Mouse (Mus musculus) erythroblast, adult 5-6 weeks (primary cell): ENCODE results near the gene Fam126b. TPM values are rescaled to one million over a fixed set of nuclear protein-coding genes. Genes with fewer than 3 reads are reported as not detected.
A peak's percentile ranks its signal among the peaks of the same experiment; 100 is the strongest.
"Not testable (repeated sequence)": the region's sequence is repeated elsewhere in the genome, so short reads cannot be mapped to it uniquely, and the experiment has no call there.

Source experiments
- ATAC-seq: replicated peaks from 2 replicates; pipeline ENCODE4 v1.8.0; 2016; ENCODE audit warnings: moderate number of reproducible peaks, mild to moderate bottlenecking, moderate TSS enrichment, inconsistent platforms; ENCODE audit not compliant: poor library complexity, low FRiP score, severe bottlenecking
- total RNA-seq, 2 experiments: library from RNA; stranded (forward) in 1 of 2; stranded (reverse) in 1 of 2; fragments of 150-400 nt in 1 of 2; fragments of 200-764, 138-1000 nt in 1 of 2; gene quantifications; 2 replicates each; pipeline versions ENCODE4 v1.2.3 to v1.2.4; 2015 to 2017; ENCODE audit warnings: low replicate concordance in 2 of 2

The Fam126b gene
- 3.8 and 5.4 TPM in 2 replicates for total RNA-seq (2015; ENCODE audit: low replicate concordance)
- 4.7 and 4.9 TPM in 2 replicates for total RNA-seq (2017; ENCODE audit: low replicate concordance)

DNA sequence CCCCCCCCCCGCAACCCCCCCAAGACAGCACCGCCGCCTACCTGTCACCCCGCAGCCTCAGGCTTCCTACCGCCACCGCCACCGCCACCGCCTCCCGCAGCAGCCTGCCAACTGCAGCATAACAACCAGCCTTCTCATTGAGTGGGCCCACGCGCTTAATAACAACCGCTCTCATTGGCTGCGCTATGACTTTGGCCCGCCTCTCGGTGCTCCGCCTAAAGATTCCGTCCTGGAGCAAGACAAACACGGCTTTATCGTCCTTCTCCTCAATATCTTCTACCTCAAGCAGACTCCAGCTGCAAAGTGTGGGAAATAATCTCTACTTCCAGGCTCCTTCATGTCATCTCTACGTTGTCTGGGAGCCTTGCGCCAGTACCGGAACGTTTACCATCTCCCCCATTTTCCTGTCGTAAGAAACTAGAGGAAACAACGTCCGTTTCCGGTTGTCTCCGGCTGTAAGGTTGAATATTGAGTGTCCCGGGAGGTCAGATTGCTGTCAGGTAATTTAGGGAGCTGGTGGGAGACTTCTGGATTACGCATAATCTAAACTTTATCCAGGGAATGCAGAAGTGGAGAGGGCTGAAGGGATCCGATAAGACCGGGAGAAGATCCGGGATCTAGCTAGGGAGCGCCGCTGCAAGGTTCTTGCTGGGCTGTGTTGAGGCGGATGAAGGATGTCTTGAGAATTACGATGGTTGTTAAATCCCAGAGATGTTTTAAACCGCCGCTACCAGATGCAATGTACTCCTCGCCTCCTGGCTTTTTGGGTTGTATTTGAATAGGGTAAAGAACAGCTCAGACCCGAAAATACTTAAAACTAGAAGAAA lies at the start of gene Fam126b, which contains the start of gene Ndufb3:
Fam126b (minus strand) TSS at position 153 of the 827 bp plus-strand sequence.
Ndufb3 (plus strand) TSS at position 214 of the 827 bp plus-strand sequence.
- ATAC-seq = peak; percentile 99

DNA sequence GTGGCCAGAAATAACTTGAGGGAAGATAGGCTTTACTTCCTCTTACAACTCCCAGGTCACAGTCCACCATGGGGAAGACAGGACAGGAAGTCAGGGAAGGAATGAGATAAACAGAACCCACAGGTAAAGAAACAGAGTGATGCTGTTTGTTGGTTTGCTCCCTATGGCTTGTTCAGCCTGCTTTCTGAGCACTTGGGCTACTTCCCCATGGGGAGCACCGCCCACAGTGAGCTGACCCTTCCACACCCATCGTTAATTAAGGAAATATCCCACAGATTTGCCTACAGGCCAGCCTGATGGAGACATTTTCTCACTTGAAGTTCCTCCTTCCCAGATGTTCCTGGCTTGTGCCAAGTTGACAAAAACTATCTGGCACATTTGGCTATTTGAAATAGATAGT lies 42.7 kb upstream of the Fam126b start:
- ATAC-seq = not testable (repeated sequence)

DNA sequence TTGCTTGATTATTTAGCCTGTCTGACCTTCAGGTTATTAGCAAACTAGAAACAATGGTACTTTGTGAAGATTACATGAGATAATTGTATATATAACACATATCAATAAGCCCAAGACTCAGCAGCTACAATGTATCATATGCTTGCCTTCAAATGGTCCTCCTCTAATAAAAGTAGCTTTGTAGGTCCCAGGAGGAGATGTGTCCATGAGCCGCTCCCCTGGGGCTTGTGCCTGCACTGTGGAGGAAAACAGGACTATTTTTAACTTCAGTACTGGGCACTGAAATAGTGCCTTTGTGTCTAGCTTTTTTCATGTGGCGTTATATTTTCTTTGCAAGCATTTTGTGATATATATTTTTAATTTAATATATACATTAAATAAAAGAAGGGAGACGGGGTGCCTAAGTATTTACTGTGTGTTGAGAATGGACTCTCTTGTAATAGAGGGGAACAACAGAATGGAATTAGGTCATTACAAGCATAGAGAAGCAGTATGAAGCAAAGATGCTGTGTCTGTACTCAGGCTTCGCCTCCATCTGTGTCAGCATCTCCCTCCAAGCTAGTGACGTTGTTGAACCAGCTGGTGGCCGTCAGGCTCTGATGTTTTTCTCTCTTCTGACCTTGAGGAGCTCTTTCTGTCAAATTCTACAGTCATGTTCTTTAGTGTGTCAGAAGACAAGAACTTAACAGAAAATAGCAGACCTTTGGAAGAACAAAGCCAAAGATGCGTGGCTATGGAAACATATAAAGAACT lies 36.0 kb upstream of the Fam126b start:
- ATAC-seq = no peak

DNA sequence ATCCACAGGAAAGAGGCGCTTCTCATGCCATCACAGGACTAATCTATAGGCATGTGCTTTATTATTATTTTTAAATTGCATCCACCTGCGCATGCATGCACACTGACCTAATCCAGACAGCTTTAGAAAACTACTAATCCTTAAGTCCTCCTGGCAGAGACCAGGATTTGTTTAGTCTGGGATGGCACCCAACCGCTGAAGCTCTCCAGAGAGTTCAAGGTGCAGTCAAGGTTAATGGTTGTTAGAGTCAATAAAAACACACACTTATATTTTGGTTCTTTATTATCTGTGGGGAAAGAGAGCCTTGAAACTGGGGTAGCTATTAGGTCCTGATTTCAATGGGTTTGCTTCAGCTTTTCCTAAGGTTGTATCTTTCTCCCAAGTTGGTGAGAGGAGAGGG lies 35.1 kb upstream of the Fam126b start:
- no peak for ATAC-seq

DNA sequence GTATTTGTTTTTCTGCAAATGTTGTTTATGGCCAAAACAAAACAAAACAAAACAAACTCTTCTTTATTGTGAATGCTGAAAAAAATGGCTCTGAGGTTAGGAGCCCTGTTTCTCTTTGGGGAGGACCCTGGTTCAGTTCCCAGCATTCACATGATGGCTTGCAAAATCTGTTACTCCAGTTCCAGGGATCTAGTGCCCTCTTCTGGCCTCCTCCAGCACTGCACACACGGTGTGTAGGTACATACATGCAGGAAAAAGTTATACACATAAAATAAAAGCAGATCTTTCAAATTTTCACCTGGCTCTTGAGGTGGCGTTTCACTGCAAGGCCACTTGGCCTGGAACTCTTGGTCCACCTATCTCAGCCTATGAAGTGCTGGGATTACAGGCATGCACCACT lies 32.6 kb upstream of the Fam126b start:
- 0 out of 2 replicates have a peak, but pooled peaks have one; percentile 46 for ATAC-seq

DNA sequence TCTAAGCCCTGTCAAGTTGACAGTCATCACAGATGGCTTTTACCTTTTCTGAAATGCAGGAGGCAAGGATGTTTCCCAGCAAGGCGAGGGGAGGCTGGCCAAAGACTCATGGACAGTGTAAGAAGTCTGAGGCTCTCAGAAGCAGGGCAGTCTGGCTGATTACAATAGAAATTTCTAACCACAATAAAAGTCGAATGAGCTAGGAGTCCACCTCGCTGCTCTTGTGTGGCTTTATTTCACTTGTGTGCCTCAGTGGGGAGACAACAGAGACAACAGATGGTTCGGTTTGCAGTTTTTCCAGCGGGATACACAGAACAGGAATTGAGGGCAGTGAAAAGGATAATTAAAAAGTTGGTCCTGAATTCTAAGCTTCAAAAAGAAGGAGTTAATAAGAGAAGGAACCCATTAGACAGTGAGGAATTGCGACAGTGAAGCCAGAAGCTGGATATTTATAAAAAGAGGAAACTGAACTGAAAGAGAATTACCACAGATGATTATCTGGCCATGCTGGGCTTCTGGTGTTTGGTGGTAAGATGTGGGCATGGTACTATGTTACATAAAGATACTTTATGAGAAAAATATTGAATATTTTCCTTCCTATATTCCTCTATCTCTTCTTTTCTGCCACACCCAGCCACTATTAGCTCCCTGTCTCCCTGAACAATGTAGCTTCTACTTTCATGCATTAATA lies 32.0 kb upstream of the Fam126b start:
- ATAC-seq = no peak

DNA sequence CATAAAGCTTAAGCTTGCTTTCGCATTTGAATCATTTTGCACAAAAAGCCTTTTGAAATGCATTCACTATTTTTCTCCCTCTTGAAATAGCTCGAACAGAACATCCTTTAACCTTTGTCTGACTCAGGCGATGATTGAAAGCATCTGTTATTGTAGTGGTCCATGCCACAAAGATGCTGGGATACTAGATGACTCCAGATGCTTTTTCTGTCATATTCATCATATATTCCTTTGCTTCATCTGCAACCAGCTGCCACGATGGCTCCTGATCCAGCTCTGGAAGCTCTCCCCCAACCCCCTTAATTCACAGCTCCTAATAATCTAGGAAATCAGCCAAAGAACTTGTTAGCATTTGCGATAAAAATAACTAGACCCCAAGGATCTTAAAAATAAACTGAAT lies 31.0 kb upstream of the Fam126b start:
- ATAC-seq = no peak

DNA sequence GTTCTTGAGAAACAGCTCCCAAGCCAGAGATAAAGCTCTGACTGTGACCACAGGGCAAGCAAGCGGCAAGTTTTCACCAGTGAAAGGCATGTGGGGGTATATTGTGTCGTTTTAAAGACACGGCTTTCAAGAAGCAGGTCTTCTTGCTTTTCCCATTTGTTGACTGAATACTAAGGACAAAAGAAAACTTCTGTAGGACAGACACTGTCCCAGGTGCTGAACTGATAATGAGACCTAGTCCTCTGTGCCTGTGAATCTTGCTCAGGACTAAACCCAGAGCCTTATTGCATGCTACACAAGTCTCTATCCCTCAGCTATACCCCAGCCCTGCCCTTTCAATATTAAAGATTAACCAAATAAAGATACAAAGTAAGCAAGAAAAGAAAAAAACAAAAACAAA lies 30.1 kb upstream of the Fam126b start:
- ATAC-seq = no peak

DNA sequence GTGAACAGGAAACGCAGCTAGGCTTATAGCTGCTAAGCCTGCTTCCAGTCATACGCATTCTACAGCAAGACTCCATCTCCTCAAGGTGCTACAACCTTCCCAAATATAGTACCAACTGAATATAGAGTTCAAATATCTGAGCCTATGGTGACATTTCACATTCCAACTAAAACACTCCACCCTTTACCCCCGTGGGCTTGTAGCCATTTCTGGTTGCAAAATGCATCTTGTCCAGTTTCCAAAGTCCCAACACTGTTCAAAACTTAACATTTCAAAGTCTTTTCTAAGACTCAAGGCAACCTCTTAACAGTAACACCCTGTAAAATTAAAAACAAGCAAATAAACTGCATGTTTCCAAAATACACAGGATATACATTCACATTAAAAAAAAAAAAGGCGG lies 29.0 kb upstream of the Fam126b start:
- ATAC-seq = no peak

DNA sequence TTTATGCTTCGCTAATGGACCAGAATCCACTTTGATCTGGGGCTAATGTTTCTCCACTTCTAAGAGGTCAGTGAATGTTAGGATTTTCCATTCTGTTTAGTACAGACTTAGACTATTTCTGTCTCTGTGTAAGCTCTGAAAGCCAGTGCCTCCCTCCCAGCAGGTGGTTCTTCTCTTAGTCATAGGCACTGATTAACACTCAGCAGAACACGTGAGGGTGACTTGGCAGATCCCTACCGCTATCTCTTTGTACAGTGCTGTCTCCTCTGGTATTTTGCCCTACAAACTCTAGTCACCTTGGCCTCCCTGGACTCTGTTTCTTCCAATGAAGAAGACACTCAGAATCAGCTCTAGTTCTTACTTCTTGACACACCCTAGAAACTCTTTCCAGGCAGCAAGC lies 28.3 kb upstream of the Fam126b start:
- ATAC-seq = no peak

DNA sequence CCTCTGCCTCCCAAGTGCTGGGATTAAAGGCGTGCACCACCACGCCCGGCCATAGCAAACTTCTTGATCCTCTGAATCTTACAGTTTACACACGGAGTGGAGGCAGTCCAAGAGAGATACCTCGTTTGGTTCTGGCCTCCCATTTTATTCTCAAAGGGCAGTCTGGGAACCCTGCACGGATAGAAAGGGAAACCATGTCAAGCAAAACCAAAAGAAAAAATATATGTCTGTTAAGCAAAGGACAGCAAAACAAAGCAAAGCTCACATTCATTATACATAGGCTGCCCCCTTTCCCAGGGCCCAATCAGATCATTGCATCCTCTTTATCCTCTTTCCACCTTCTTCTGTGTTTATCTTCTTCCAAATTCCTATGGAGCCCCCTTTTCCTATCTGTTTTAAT lies 27.7 kb upstream of the Fam126b start:
- no peak for ATAC-seq

DNA sequence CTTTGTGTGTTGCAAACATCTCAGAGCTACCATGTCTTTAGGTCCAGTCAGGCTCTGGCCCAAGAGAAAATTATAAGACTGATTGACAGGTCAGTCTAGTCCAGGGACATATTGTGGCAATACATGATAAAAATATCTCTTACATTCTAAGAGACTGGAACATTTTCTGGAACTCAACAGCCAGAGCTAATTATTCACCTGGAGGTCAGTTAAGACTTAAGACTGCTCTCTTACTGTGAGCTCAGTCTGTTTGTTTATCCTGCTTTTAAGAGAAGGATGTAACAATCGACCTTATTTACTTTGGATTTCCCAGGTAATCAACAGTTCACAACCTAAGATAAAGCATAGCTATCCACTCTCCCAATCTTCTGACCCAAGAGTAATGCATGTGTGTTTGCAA lies 24.5 kb upstream of the Fam126b start:
- ATAC-seq = no peak

DNA sequence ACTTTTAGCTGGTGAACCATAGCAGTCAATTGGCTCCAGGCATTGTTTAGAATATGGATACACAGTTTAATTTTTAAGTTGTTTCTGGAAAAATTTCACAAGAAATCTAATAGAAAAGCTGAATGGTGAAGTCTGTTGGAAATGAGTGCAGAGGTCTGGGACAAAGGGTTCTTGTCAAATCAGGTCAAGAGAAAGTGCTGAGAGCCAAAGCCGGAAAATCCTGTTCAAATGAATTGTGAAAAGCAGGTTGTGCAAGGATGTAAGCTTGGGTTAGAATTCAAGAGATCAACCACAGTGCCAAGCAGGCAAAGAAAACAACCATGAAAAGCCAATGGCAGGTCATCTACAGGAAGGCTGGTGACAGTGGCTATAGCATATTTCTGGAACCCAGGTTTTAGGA lies 24.0 kb upstream of the Fam126b start:
- no peak for ATAC-seq

DNA sequence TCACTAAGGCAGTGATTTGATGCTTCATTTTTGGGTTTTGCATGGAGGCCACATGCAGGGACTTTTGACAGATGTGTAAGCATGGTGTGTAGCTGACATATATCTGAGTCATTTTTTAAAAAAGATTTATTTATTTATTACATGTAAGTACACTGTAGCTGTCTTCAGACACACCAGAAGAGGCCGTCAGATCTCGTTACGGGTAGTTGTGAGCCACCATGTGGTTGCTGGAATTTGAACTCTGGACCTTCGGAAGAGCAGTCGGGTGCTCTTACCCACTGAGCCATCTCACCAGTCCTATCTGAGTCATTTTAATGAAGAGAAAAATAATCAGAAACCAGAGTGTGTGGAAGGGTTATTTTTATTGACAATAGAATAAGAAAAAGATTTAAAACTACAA lies 23.5 kb upstream of the Fam126b start:
- not testable (repeated sequence) for ATAC-seq

DNA sequence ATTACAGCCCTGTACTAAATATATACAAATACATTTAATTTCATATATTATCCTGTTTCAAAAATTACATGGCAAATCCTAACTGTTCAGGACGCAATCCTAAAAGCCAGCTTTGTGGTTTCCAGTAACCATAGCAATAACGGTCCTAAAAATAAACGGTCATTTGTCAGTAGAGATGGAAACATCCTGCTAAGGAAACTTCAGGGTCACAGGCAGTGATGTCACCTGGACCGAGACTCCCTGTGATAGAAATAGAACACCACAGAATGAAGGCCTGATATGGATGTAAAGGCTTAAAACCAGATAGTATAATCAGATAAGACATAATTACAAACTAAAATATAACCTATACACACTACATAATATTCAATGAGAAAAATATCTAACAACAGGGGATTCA lies 17.6 kb upstream of the Fam126b start:
- no peak for ATAC-seq

DNA sequence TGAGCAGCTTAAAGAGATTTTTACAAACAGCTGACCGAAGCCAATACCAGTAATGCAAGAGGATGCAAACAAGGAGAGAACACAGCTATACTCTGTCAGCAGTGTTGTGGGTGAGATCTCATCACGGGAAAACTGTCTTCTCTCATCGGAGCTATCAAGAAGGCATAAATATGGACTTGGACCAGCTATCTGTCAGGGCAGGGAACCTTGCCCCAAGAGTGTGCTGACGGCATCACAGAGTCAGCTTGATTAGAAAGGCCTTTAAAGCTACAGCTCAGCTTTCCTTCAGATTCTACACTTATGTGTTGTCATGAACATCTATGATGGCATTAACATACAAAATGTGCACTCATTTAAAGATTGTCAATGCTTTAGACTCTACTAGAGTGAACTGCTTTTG lies 16.6 kb upstream of the Fam126b start:
- ATAC-seq = no peak

DNA sequence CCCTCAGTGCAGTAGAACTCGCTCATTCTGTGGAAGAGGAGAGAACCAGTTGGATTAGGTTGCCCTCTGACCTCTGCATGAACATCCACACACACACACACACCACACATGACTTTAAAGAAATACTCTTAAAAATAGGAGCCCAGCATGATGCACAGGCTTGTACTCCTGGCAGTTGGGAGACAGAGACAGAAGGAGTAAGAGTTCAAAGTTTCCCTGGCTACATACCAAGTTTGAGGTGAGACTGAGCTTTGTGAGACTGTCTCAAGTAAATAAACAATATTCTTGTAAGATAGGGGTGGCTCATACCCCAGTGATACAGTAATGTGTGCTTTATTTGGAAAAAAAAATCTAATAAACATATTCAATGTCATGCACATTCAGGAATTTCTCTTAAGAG lies 1.4 kb upstream of the Fam126b start:
- ATAC-seq = no peak

DNA sequence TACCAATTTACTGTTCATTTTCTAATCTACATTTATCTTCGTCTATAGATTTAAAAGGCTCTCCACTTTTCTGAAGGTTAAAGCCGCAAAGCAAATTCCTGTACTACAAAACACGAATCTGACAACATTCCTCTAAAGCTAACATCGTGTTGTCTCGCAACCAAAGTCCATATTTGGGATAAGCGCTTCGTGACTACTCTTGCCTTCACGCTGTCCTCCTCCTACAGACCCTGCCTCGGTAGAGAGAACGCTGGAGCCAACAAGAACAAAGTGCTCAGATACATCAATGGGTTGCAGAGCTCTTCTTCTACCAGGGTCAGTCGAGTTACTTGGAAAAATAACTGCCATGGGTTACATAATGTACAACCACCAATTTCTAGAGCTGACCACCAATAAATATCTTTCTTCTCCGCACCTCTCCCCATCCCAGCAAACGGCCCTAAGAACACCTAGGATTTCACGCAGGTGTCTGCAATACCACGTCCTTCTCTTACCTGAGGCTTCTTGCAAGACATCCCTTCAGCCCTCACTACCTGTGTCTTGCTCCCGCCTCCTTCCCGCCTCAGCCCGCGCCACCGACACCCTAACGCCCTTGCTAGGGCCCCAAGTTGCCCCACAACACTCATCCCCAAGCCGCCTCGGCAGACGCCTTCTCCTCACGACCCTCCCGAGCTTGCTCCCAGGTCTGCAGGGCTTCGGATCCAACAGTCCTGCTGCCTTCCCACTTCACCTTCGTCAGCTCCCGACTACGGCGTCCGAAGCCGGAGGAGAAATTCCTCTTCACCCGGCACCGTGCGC lies 551 bp downstream of the Fam126b start:
- ATAC-seq = peak; percentile 8; the same call in 1 of the 2 replicates

DNA sequence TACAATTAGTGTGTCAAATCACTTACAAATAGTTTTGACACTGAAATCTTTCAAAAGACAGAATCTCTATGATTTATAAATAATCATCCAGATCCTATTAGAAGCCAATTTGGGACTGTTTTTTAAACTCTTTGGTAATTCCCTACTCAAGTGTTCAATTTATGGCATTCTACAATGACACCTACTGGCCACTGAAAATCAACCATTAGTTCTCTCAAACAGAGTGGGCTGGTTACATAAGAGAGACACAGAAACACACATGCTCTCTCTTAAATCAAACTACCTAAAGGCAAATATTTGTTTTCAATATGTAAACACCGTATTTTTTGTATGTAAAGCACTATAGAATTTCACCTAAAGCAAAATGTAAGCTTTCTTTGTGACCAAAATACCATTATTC lies 1.9 kb downstream of the Fam126b start:
- ATAC-seq = no peak

DNA sequence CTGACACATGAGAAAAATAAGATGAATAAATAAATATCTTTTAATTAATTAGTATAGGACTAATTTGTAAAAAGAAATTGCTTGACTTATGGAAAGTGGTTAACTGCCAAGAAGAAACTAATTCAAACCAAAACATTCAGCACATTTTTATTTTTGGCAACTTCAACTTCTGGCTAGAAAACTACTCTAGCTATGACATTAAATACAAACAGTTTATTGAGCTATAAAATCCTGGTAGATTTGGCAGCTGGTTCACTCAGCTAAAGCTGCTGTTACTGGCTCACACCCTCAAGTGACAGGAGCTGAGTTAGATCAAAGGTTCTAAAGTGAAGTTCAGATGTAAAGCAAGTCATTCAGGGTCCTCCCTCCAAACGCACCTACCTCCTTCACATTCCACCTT lies 3.5 kb downstream of the Fam126b start:
- ATAC-seq = no peak
